Mouse (Mus musculus): ENCODE data around the gene Fancf. TPM values are rescaled to one million over a fixed set of nuclear protein-coding genes. Genes with fewer than 3 reads are reported as not detected.

Fancf gene
- polyA plus RNA-seq, 1 experiment from 2014 or later = 12.5 TPM

DNA sequence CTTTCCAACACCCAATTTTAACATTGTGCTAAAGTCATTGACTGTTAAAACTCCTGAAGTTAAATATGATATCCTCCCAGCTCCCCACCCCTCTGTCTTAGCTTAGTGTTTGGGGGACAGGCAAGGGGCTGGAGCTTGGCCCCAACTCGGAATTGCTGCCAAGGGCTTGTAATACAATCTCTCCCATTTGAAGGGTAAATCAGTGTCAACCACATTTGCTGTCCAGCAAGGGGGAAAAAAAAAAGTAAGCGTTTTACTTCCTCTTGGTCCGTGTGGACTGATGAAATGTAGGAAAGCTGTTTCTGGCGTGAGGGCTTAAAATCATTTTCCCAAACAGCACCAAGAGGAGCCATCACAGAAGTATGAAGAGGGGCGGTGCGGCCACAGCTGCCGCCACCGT is 16.7 kb upstream of the Fancf start:
- peaks cover 23% of the 10 kb centered on the region for H3K4me1 ChIP-seq (replicated peaks)
- WGBS = 2% methylated on average over 8 of the region's 8 CpGs
- H3K36me3 ChIP-seq = no peaks in the 10 kb centered on the region
- H3K9ac ChIP-seq = peak overlapping the region; percentile 87
- peak overlapping the region; percentile 80 for H3K4me2 ChIP-seq
- peak; percentile 53 for ATAC-seq (ENCODE audit: low read depth)
- H3K27ac ChIP-seq (replicated peaks) = peak overlapping the region; percentile 95
- H3K9me3 ChIP-seq = no peaks in the 10 kb centered on the region
- peak overlapping the region; percentile 56 for H3K4me3 ChIP-seq
- no peaks in the 10 kb centered on the region for H3K27me3 ChIP-seq

DNA sequence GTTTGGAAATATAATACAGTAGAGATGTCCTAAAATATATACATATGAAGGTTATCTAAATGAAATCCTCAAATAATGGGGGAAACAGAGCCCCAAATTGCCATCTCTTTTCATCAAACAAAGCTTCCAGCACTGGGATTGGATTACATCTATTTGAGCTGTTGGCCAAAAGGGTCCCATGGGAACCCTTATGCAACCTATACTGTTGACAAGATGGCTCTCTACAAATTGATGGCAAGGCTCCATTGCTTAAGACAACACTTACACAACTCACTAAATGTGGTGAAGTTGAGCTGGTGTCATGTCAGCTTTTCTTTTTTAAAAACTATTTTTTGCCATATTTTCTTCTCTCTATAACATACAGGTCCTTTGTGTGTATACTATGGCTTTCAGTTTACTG is 14.2 kb upstream of the Fancf start:
- Histone ChIP-seq H3K4me2 (no peak overlapping the region), H3K9me3 (no peaks in the 10 kb centered on the region), H3K36me3 (no peaks in the 10 kb centered on the region), H3K4me3 (no peak overlapping the region), H3K27me3 (no peaks in the 10 kb centered on the region), H3K27ac (replicated peaks) (no peak overlapping the region), H3K4me1 (replicated peaks) (peaks cover 23% of the 10 kb centered on the region), H3K9ac (no peak overlapping the region)
- no peak for ATAC-seq (ENCODE audit: low read depth)

DNA sequence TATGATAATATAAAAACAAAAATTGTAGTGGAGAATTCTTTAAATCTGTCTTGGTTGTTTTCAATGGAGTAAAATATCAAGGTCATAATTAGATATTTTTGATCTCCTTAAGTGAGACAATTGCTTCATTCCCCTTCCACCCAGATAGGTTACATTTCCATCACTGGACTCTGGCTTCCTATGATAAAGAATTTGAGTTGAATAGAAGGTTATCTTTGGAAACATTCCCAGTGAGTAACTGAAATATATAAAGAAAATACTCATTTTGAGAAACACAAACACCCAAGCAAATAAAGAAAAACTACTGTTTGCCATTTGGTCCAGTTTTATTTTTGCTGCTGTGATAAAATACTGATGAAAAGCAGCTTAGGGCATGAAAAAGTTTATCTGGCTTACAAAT is 10.5 kb upstream of the Fancf start:
- Histone ChIP-seq H3K36me3 (no peaks in the 10 kb centered on the region), H3K27me3 (no peaks in the 10 kb centered on the region), H3K4me1 (replicated peaks) (peaks cover 5% of the 10 kb centered on the region; the same call in 1 of the 2 replicates), H3K4me2 (no peak overlapping the region), H3K4me3 (no peak overlapping the region), H3K9me3 (no peaks in the 10 kb centered on the region), H3K9ac (no peak overlapping the region), H3K27ac (replicated peaks) (no peak overlapping the region)
- no peak for ATAC-seq (ENCODE audit: low read depth)

DNA sequence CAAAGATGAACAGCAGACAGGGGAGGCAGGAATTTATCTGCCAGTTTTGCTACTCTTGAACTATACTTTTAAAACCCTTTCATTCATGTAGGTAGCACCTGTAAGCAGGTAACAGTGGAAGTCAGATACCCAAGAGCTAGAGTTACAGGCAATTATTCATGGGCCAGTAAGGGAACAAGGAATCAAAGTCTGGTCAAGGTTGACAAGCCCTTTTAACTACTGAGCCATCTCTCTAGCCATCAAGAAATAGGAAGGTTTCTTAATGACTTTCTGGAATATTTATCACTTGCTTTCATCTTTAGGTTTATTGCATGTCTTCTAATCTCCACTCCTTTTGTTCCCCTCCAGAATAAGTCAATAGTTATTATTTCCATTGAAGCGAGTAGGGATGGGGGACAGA is 10.0 kb upstream of the Fancf start:
- no peak overlapping the region for H3K27ac ChIP-seq (replicated peaks)
- no peak overlapping the region for H3K4me3 ChIP-seq
- H3K4me1 ChIP-seq (replicated peaks) = peaks cover 4% of the 10 kb centered on the region; the same call in 1 of the 2 replicates
- ATAC-seq (ENCODE audit: low read depth) = no peak
- H3K36me3 ChIP-seq = no peaks in the 10 kb centered on the region
- H3K9ac ChIP-seq = no peak overlapping the region
- H3K9me3 ChIP-seq = no peaks in the 10 kb centered on the region
- no peaks in the 10 kb centered on the region for H3K27me3 ChIP-seq
- H3K4me2 ChIP-seq = no peak overlapping the region
- 68% methylated on average over 1 of the region's 1 CpGs for WGBS

DNA sequence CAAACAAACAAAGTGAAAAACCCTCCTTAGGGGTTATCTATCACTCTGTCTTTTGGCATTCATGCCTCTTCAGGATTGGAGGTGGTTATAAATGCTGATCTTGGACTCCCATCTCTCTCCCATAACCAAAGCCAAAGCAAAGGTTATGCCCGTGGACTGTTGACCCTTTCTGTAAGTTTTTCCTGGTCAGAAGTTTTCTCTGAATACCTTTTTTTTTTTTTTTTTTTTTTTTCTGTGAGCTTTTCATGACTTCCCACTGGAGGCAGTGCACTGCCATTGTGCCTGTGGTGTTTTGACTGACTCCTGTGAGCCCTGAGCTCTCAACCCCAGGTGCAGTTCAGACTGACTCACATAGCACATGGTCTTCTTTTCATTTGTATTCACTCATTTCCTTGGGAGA is 5.9 kb upstream of the Fancf start:
- Histone ChIP-seq H3K4me2 (no peak overlapping the region), H3K9me3 (no peaks in the 10 kb centered on the region), H3K4me3 (no peak overlapping the region), H3K27ac (replicated peaks) (no peak overlapping the region), H3K27me3 (no peaks in the 10 kb centered on the region), H3K9ac (no peak overlapping the region), H3K4me1 (replicated peaks) (peaks cover 7% of the 10 kb centered on the region), H3K36me3 (0 out of 2 replicates have a peak, but pooled peaks cover 6% of the 10 kb centered on the region)
- no peak for ATAC-seq (ENCODE audit: low read depth)
- 96% methylated on average over 1 of the region's 1 CpGs for WGBS

DNA sequence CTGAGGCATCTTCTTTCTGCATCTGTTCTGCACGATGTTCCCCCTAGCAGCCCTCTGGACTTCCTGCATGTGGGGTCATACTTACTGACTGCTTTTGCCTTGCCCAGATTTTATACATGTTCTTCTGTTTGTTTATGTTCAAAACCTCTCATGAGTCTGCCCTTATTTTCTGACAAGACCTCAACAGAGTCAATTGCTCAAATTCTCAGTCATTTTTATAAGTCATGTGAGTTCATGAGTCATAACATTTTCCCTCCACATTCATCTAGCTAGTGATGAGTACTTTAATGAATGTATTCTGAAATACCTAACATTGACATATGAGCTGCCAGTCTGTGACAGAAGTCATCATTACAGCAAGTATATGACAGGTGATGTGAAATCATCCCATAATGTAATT is 3.3 kb upstream of the Fancf start:
- no peak for ATAC-seq (ENCODE audit: low read depth)
- 60% methylated on average over 1 of the region's 1 CpGs for WGBS
- Histone ChIP-seq H3K4me1 (replicated peaks) (peaks cover 24% of the 10 kb centered on the region), H3K27ac (replicated peaks) (no peak overlapping the region), H3K36me3 (0 out of 2 replicates have a peak, but pooled peaks cover 6% of the 10 kb centered on the region), H3K9me3 (no peaks in the 10 kb centered on the region), H3K4me2 (no peak overlapping the region), H3K27me3 (no peaks in the 10 kb centered on the region), H3K9ac (peak overlapping the region; percentile 9; the same call in 1 of the 2 replicates), H3K4me3 (no peak overlapping the region)

DNA sequence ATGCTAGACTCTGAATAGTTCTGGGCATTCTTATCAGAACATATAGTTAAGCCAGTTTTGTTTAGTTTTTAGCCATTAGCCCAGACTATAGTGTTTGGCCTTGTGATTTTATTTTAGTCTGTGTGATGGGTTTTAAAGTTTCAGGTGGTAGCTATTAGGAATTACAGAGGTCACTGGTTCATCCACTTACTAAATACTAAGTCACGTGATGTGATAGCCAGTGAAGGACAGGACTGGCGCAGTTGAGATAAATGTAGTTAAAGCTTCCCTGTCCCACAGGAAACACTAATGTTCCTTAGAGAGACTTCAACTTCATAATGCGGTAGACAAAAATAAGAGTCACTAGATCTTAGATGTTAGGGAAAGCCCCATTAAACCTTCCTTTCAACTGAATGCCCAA is 775 bp upstream of the Fancf start:
- H3K4me2 ChIP-seq = peak overlapping the region; percentile 78
- 79% methylated on average over 3 of the region's 3 CpGs for WGBS
- no peak for ATAC-seq (ENCODE audit: low read depth)
- peaks cover 35% of the 10 kb centered on the region for H3K4me1 ChIP-seq (replicated peaks)
- 0 out of 2 replicates have a peak, but pooled peaks cover 6% of the 10 kb centered on the region for H3K36me3 ChIP-seq
- no peaks in the 10 kb centered on the region for H3K27me3 ChIP-seq
- peak overlapping the region; percentile 65; the same call in 1 of the 2 replicates for H3K9ac ChIP-seq
- peak overlapping the region; percentile 73 for H3K4me3 ChIP-seq
- H3K9me3 ChIP-seq = no peaks in the 10 kb centered on the region
- H3K27ac ChIP-seq (replicated peaks) = no peak overlapping the region

DNA sequence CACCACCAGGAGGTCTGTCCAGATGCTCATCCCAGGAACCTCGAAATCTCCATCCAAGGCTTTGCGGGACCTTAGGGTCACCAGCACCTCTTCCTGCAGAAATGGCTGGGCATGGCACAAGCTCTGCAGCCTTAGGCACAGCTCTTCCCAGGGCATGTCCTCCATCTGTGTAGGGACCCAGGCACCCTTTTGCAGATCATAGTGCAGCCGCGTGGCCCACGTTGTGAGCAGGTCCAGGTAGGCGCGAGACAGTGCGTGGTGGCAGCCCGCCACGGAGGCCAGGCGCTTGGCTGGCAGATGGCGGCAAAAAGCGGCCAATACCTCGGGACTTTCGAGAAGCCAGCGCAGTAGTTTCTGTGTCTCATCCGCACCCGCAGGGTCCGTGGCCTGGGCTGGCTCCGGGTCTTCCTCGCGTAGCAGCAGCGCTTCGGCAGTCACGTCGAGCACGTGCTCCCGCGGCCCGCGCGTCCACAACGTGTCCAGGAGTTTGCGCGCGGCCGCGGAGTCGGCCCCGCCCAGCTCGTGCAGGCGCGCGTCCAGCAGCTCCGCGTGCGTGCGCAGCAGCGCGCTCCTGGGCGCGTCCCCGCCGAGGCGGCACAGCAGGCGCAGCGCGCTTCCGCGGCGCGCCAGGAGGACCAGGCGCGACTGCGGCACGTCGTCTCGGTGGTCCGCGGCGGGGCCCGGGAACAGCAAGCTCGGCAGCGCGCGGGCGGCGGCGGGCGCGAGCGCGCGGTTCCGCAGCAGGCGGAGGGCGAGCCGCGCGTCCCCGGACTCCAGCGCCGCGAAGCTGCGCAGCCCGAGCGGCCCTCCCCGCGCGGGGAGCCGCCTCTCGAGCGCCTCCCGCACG is 594 bp downstream of the Fancf start, which contains the start of gene Gas2:
TSS of gene Gas2 (plus strand) at position 766 of the 847 bp plus-strand sequence.
- Histone ChIP-seq H3K4me3 (peak within 1 kb of the TSS; percentile 73), H3K9ac (peak within 1 kb of the TSS; percentile 87), H3K27ac (replicated peaks) (peak within 1 kb of the TSS; percentile 99), H3K9me3 (no peaks in the 10 kb centered on the region), H3K36me3 (0 out of 2 replicates have a peak, but pooled peaks cover 6% of the 10 kb centered on the region), H3K4me1 (replicated peaks) (peaks cover 35% of the 10 kb centered on the region), H3K4me2 (peak within 1 kb of the TSS; percentile 78), H3K27me3 (no peaks in the 10 kb centered on the region)
- peak; percentile 92 for ATAC-seq (ENCODE audit: low read depth)
- 5% methylated on average over 104 of the region's 105 CpGs for WGBS

DNA sequence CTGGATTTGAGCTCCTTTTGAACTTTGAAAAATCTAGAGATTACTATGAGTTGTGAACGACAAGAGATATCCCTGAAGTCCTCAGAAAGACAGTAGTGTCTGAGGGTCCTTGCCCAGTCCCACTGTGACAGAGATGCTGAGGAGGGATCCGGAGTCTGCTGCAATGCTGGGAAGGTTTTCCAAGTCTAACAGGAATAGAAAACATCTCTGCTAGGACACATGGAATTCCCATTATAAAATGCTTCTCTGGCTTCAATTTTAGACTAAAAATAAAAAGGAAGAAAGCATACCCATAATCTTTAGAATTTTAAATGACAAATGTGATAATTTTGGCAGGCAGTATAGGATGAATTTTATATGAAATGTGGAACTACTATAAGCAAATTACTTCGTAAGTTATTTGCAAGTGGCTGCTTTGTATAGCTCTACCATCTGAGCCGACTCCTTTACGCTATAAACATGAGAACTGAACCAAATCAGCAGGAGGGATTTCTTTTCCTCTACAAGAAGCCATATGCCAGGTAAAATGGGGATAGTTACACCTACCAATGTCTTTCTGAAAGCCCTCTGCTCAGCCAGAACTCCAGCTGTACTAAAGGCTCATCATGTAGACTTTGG is 10.1 kb downstream of the Fancf start:
- Histone ChIP-seq H3K9me3 (no peaks in the 10 kb centered on the region), H3K4me3 (no peak overlapping the region), H3K27me3 (no peaks in the 10 kb centered on the region), H3K4me1 (replicated peaks) (peaks cover 4% of the 10 kb centered on the region; the same call in 1 of the 2 replicates), H3K27ac (replicated peaks) (no peak overlapping the region), H3K9ac (no peak overlapping the region), H3K4me2 (no peak overlapping the region), H3K36me3 (no peaks in the 10 kb centered on the region)
- WGBS = 88% methylated on average over 5 of the region's 5 CpGs
- ATAC-seq (ENCODE audit: low read depth) = no peak

DNA sequence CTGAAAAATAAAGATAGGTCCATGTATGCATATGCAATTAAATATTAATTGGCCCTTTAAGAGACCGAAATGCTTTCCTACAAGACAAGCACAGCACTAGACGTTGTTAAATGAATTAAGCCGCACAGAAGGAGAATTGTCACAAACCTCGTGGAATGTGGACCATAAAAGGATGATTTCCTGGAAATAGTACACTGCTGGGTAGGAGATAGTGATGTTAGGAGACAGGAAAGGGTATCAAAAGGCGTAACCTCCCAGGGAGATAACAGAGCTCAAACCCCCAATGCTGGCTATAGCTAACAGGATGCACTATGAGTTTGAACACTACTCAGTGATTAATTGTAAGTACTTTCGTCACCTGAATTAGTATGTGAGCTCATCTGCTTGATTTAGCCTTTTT is 11.2 kb downstream of the Fancf start:
- Histone ChIP-seq H3K9ac (no peak overlapping the region), H3K4me3 (no peak overlapping the region), H3K27me3 (no peaks in the 10 kb centered on the region), H3K9me3 (no peaks in the 10 kb centered on the region), H3K27ac (replicated peaks) (no peak overlapping the region), H3K4me2 (no peak overlapping the region), H3K36me3 (no peaks in the 10 kb centered on the region), H3K4me1 (replicated peaks) (peaks cover 4% of the 10 kb centered on the region; the same call in 1 of the 2 replicates)
- WGBS = 74% methylated on average over 6 of the region's 6 CpGs
- ATAC-seq (ENCODE audit: low read depth) = no peak

DNA sequence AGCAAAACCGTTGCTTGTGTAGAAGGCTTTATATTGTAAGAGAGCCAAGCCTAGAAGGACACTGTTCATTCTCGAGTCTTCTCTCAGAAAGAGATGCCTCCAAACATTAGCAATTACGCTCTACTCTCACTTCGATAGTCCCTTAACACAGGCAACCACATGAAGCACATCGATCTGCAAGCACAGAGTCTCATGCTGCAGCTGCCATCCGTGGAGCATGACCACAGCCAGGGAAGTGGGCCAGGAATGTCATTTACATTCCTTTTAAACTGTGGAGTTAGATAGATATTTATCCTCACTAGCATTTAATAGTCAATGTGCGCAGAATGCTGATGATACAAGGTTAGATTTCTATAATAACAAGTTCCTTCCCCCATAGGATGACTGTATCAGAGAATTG is 21.6 kb downstream of the Fancf start:
- H3K9me3 ChIP-seq = peaks cover 3% of the 10 kb centered on the region; the same call in 1 of the 2 replicates
- no peak overlapping the region for H3K4me2 ChIP-seq
- H3K9ac ChIP-seq = no peak overlapping the region
- ATAC-seq (ENCODE audit: low read depth) = peak; percentile 63; the same call in 1 of the 2 replicates
- H3K27me3 ChIP-seq = no peaks in the 10 kb centered on the region
- WGBS = 64% methylated on average over 7 of the region's 7 CpGs
- H3K4me1 ChIP-seq (replicated peaks) = peaks cover 13% of the 10 kb centered on the region
- no peak overlapping the region for H3K4me3 ChIP-seq
- H3K36me3 ChIP-seq = no peaks in the 10 kb centered on the region
- H3K27ac ChIP-seq (replicated peaks) = peak overlapping the region; percentile 43; the same call in 1 of the 2 replicates

DNA sequence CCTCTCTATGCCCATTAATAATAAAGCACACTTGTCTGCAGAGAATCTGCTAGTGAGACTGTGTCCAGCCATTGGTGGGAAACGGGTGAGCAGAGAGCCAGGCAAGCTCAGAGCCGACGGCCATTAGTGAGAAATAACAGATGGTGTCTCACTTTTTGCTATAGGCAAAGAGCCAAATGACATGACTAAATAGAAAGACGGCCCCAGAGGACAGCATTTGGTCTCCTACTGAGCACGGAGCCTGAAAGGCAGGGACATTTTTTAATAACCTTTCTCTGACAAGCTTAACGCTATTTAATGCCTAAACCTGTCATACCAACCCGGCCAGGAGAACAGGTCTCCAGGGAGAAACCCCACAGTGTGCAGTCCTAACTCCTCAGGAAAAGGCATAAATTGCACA is 30.1 kb downstream of the Fancf start:
- Histone ChIP-seq H3K9ac (no peak overlapping the region), H3K4me3 (no peak overlapping the region), H3K36me3 (no peaks in the 10 kb centered on the region), H3K27ac (replicated peaks) (peak overlapping the region; percentile 55), H3K4me2 (peak overlapping the region; percentile 11; the same call in 1 of the 2 replicates), H3K4me1 (replicated peaks) (peaks cover 22% of the 10 kb centered on the region), H3K9me3 (no peaks in the 10 kb centered on the region), H3K27me3 (no peaks in the 10 kb centered on the region)
- ATAC-seq (ENCODE audit: low read depth) = peak; percentile 84
- WGBS = 19% methylated on average over 7 of the region's 7 CpGs
